Mouse (Mus musculus): ENCODE data around the gene Dach1. TPM values are rescaled to one million over a fixed set of nuclear protein-coding genes. Genes with fewer than 3 reads are reported as not detected.

Dach1 gene
- total RNA-seq, 2 experiments from 2014 or later = 1.8 to 2.4 TPM

- no peak for DNase-seq
These were observed 59.6 kb downstream of the Dach1 start for GRCm38 (mm10) chr14:98109929-98110328.

- DNase-seq = no peak
These were observed 60.8 kb downstream of the Dach1 start for GRCm38 (mm10) chr14:98108764-98109163.

GRCm38 (mm10) chr14:98106208-98106607 lies 63.4 kb downstream of the Dach1 start:
- no peak for DNase-seq

- no peak for DNase-seq
These were observed 65.1 kb downstream of the Dach1 start for GRCm38 (mm10) chr14:98104314-98104955.

- no peak for DNase-seq
These were observed 74.3 kb downstream of the Dach1 start for GRCm38 (mm10) chr14:98095229-98095628.

- no peak for DNase-seq
These were observed 80.3 kb downstream of the Dach1 start for GRCm38 (mm10) chr14:98089246-98089645.

- no peak for DNase-seq
These were observed 82.2 kb downstream of the Dach1 start for GRCm38 (mm10) chr14:98087355-98087754.

- no peak for DNase-seq
These were observed 82.8 kb downstream of the Dach1 start for GRCm38 (mm10) chr14:98086794-98087193.

GRCm38 (mm10) chr14:98085141-98085540 lies 84.4 kb downstream of the Dach1 start:
- DNase-seq = no peak

- no peak for DNase-seq
These were observed 84.8 kb downstream of the Dach1 start for GRCm38 (mm10) chr14:98084720-98085119.

- DNase-seq = no peak
These were observed 86.1 kb downstream of the Dach1 start for GRCm38 (mm10) chr14:98083419-98083818.

- no peak for DNase-seq
These were observed 89.6 kb downstream of the Dach1 start for GRCm38 (mm10) chr14:98080014-98080413.

- DNase-seq = no peak
These were observed 91.6 kb downstream of the Dach1 start for GRCm38 (mm10) chr14:98077996-98078395.

GRCm38 (mm10) chr14:98073421-98074080 lies 96.0 kb downstream of the Dach1 start:
- DNase-seq = no peak

- DNase-seq = no peak
These were observed 96.7 kb downstream of the Dach1 start for GRCm38 (mm10) chr14:98072647-98073420.

GRCm38 (mm10) chr14:98071877-98072276 lies 97.7 kb downstream of the Dach1 start:
- no peak for DNase-seq

GRCm38 (mm10) chr14:98067273-98067905 lies 102.2 kb downstream of the Dach1 start:
- DNase-seq = peak; percentile 10

GRCm38 (mm10) chr14:98064190-98064589 lies 105.4 kb downstream of the Dach1 start:
- no peak for DNase-seq

- no peak for DNase-seq
These were observed 120.2 kb downstream of the Dach1 start for GRCm38 (mm10) chr14:98049329-98049728.

- no peak for DNase-seq
These were observed 121.2 kb downstream of the Dach1 start for GRCm38 (mm10) chr14:98048403-98048802.

- no peak for DNase-seq
These were observed 121.9 kb downstream of the Dach1 start for GRCm38 (mm10) chr14:98047670-98048069.

- no peak for DNase-seq
These were observed 122.6 kb downstream of the Dach1 start for GRCm38 (mm10) chr14:98046960-98047359.

- DNase-seq = no peak
These were observed 131.0 kb downstream of the Dach1 start for GRCm38 (mm10) chr14:98038524-98038923.
